Mouse (Mus musculus): ENCODE results near the gene Parvg. TPM values are rescaled to one million over a fixed set of nuclear protein-coding genes. Genes with fewer than 3 reads are reported as not detected.

Gene Parvg
- total and polyA plus RNA-seq, 3 experiments: 0.02 TPM; not detected in 2

- H3K27me3 ChIP-seq (ENCODE audit: insufficient read depth, low read length): no peaks in the 10 kb centered on the region
- H3K4me3 ChIP-seq (ENCODE audit: low read depth, low read length): no peak overlapping the region
- ATAC-seq (ENCODE audit: extremely low read depth, insufficient number of reproducible peaks, low FRiP score, poor library complexity, severe bottlenecking) (no peak), DNase-seq (ENCODE audit: low spot score) (no peak)
- peaks cover 82% of the 10 kb centered on the region for H3K9me3 ChIP-seq (replicated peaks)
- no peaks in the 10 kb centered on the region for H3K36me3 ChIP-seq (replicated peaks)
- H3K4me1 ChIP-seq (ENCODE audit: insufficient read depth, low read depth, low read length): no peaks in the 10 kb centered on the region
- no peak for TF ChIP-seq TAL1 (conservative IDR thresholded peaks at IDR 0.05; ENCODE audit: low read depth, low read length)
- no peak for TF ChIP-seq GATA2 (IDR thresholded peaks at IDR 0.05; ENCODE audit: borderline replicate concordance, low read depth, low read length)
- TF ChIP-seq CTCF (IDR thresholded peaks at IDR 0.05; ENCODE audit: low read depth, low read length): no peak
- no peak for TF ChIP-seq GATA1 (IDR thresholded peaks at IDR 0.05; ENCODE audit: borderline replicate concordance, low read length)
- TF ChIP-seq POLR2AphosphoS5 (IDR thresholded peaks at IDR 0.05; ENCODE audit: insufficient replicate concordance, low read depth, low read length): no peak
Measured at GRCm38 (mm10) chr15:84312878-84313565, 10.8 kb upstream of the Parvg start.

- no peak for ATAC-seq (ENCODE audit: extremely low read depth, insufficient number of reproducible peaks, low FRiP score, poor library complexity, severe bottlenecking)
- Histone ChIP-seq H3K4me3 (ENCODE audit: low read depth, low read length) (no peak overlapping the region), H3K27me3 (ENCODE audit: insufficient read depth, low read length) (no peaks in the 10 kb centered on the region), H3K9me3 (replicated peaks) (peaks cover 86% of the 10 kb centered on the region), H3K36me3 (replicated peaks) (no peaks in the 10 kb centered on the region), H3K4me1 (ENCODE audit: insufficient read depth, low read depth, low read length) (no peaks in the 10 kb centered on the region)
- no peak for DNase-seq (ENCODE audit: low spot score)
- TF ChIP-seq CTCF (IDR thresholded peaks at IDR 0.05; ENCODE audit: low read depth, low read length) (no peak), POLR2AphosphoS5 (IDR thresholded peaks at IDR 0.05; ENCODE audit: insufficient replicate concordance, low read depth, low read length) (no peak), GATA2 (IDR thresholded peaks at IDR 0.05; ENCODE audit: borderline replicate concordance, low read depth, low read length) (no peak), TAL1 (conservative IDR thresholded peaks at IDR 0.05; ENCODE audit: low read depth, low read length) (no peak), GATA1 (IDR thresholded peaks at IDR 0.05; ENCODE audit: borderline replicate concordance, low read length) (no peak)
Measured at GRCm38 (mm10) chr15:84313566-84313878, 10.3 kb upstream of the Parvg start.

GRCm38 (mm10) chr15:84314420-84315080 lies 9.3 kb upstream of the Parvg start:
- TF ChIP-seq GATA2 (IDR thresholded peaks at IDR 0.05; ENCODE audit: borderline replicate concordance, low read depth, low read length): no peak
- TF ChIP-seq TAL1 (conservative IDR thresholded peaks at IDR 0.05; ENCODE audit: low read depth, low read length): no peak
- no peak for TF ChIP-seq CTCF (IDR thresholded peaks at IDR 0.05; ENCODE audit: low read depth, low read length)
- no peak for TF ChIP-seq POLR2AphosphoS5 (IDR thresholded peaks at IDR 0.05; ENCODE audit: insufficient replicate concordance, low read depth, low read length)
- TF ChIP-seq GATA1 (IDR thresholded peaks at IDR 0.05; ENCODE audit: borderline replicate concordance, low read length): no peak
- Histone ChIP-seq H3K36me3 (replicated peaks) (no peaks in the 10 kb centered on the region), H3K27me3 (ENCODE audit: insufficient read depth, low read length) (no peaks in the 10 kb centered on the region), H3K4me3 (ENCODE audit: low read depth, low read length) (no peak overlapping the region), H3K4me1 (ENCODE audit: insufficient read depth, low read depth, low read length) (no peaks in the 10 kb centered on the region), H3K9me3 (replicated peaks) (peaks cover 85% of the 10 kb centered on the region)
- no peak for ATAC-seq (ENCODE audit: extremely low read depth, insufficient number of reproducible peaks, low FRiP score, poor library complexity, severe bottlenecking)
- DNase-seq (ENCODE audit: low spot score): no peak

GRCm38 (mm10) chr15:84315276-84316046 lies 8.4 kb upstream of the Parvg start:
- Histone ChIP-seq H3K36me3 (replicated peaks) (no peaks in the 10 kb centered on the region), H3K9me3 (replicated peaks) (peaks cover 88% of the 10 kb centered on the region), H3K27me3 (ENCODE audit: insufficient read depth, low read length) (no peaks in the 10 kb centered on the region), H3K4me3 (ENCODE audit: low read depth, low read length) (no peak overlapping the region), H3K4me1 (ENCODE audit: insufficient read depth, low read depth, low read length) (no peaks in the 10 kb centered on the region)
- no peak for ATAC-seq (ENCODE audit: extremely low read depth, insufficient number of reproducible peaks, low FRiP score, poor library complexity, severe bottlenecking)
- no peak for DNase-seq (ENCODE audit: low spot score)
- TF ChIP-seq GATA2 (IDR thresholded peaks at IDR 0.05; ENCODE audit: borderline replicate concordance, low read depth, low read length) (no peak), GATA1 (IDR thresholded peaks at IDR 0.05; ENCODE audit: borderline replicate concordance, low read length) (no peak), TAL1 (conservative IDR thresholded peaks at IDR 0.05; ENCODE audit: low read depth, low read length) (no peak), CTCF (IDR thresholded peaks at IDR 0.05; ENCODE audit: low read depth, low read length) (no peak), POLR2AphosphoS5 (IDR thresholded peaks at IDR 0.05; ENCODE audit: insufficient replicate concordance, low read depth, low read length) (no peak)

- no peak overlapping the region for H3K4me3 ChIP-seq (ENCODE audit: low read depth, low read length)
- ATAC-seq (ENCODE audit: extremely low read depth, insufficient number of reproducible peaks, low FRiP score, poor library complexity, severe bottlenecking) (no peak), DNase-seq (ENCODE audit: low spot score) (no peak)
- no peaks in the 10 kb centered on the region for H3K4me1 ChIP-seq (ENCODE audit: insufficient read depth, low read depth, low read length)
- TF ChIP-seq POLR2AphosphoS5 (IDR thresholded peaks at IDR 0.05; ENCODE audit: insufficient replicate concordance, low read depth, low read length): no peak
- no peak for TF ChIP-seq TAL1 (conservative IDR thresholded peaks at IDR 0.05; ENCODE audit: low read depth, low read length)
- no peak for TF ChIP-seq CTCF (IDR thresholded peaks at IDR 0.05; ENCODE audit: low read depth, low read length)
- no peak for TF ChIP-seq GATA2 (IDR thresholded peaks at IDR 0.05; ENCODE audit: borderline replicate concordance, low read depth, low read length)
- TF ChIP-seq GATA1 (IDR thresholded peaks at IDR 0.05; ENCODE audit: borderline replicate concordance, low read length): no peak
- H3K27me3 ChIP-seq (ENCODE audit: insufficient read depth, low read length): no peaks in the 10 kb centered on the region
- H3K9me3 ChIP-seq (replicated peaks): peaks cover 90% of the 10 kb centered on the region
- no peaks in the 10 kb centered on the region for H3K36me3 ChIP-seq (replicated peaks)
Measured at GRCm38 (mm10) chr15:84319393-84319792, 4.4 kb upstream of the Parvg start.
